Mouse (Mus musculus): Measurements from ENCODE around the gene Sucnr1. TPM values are rescaled to one million over a fixed set of nuclear protein-coding genes. Genes with fewer than 3 reads are reported as not detected.

The Sucnr1 gene
- polyA plus RNA-seq, 1 experiment: 0.08 TPM

DNA sequence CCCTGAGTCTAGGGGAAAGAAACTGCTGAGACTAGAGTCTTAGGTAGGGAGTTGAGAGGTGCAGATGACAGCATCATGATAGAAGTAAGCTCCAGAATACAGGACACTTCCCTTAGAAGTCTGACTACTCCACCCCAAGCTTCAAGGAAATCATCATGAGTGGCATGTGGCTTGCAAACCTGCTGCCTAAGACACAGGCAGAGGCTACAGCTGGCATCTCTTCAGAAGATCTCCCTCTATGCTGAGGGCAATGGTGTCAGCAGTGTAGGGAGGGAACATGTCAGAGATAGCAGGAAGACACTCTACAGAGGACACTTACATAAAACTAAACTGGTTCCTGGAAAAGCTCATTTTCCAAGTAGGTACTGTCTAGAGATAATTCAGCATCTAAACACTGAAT, 27.1 kb downstream of the Sucnr1 start:
- Histone ChIP-seq H3K4me3 (ENCODE audit: insufficient read depth, low read length) (no peak overlapping the region), H3K27ac (ENCODE audit: insufficient read depth, low read length) (no peak overlapping the region), H3K4me1 (ENCODE audit: control insufficient read depth, insufficient read depth, low read length) (no peaks in the 10 kb centered on the region)
- TF ChIP-seq CTCF (IDR thresholded peaks at IDR 0.05; ENCODE audit: extremely low read depth, insufficient read depth, low read length) (no peak), POLR2A (IDR thresholded peaks at IDR 0.05; ENCODE audit: extremely low read depth, insufficient read depth, low read length) (no peak)

DNA sequence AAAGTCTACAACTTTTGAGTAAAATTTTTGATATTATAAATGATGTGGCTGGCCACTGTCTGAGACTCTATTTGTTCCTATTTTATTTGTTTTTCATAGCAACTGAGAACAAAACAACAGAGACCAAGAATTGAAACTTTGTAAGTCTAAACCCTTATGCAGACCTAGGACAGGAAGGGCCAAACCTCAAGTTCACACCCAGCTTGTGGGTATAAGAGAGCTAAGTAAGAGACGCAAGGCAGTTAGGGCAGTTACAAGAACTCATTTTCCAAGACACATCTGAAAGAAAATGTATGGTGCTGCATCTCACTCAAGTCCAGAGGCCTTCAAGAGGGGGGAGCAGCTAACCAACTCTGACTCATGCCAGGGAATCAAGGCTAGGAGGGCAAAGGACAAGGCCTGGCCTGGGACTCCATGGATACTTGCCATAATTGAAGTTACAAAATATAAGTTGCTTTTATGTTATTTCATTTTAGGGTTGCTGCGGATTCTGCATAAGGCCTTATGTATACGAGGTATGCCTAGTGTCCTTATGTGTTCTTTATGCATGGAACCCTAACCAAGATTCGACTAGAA, 29.6 kb downstream of the Sucnr1 start:
- no peak for TF ChIP-seq POLR2A (IDR thresholded peaks at IDR 0.05; ENCODE audit: extremely low read depth, insufficient read depth, low read length)
- no peak for TF ChIP-seq CTCF (IDR thresholded peaks at IDR 0.05; ENCODE audit: extremely low read depth, insufficient read depth, low read length)
- H3K27ac ChIP-seq (ENCODE audit: insufficient read depth, low read length): no peak overlapping the region
- H3K4me3 ChIP-seq (ENCODE audit: insufficient read depth, low read length): no peak overlapping the region
- H3K4me1 ChIP-seq (ENCODE audit: control insufficient read depth, insufficient read depth, low read length): no peaks in the 10 kb centered on the region

DNA sequence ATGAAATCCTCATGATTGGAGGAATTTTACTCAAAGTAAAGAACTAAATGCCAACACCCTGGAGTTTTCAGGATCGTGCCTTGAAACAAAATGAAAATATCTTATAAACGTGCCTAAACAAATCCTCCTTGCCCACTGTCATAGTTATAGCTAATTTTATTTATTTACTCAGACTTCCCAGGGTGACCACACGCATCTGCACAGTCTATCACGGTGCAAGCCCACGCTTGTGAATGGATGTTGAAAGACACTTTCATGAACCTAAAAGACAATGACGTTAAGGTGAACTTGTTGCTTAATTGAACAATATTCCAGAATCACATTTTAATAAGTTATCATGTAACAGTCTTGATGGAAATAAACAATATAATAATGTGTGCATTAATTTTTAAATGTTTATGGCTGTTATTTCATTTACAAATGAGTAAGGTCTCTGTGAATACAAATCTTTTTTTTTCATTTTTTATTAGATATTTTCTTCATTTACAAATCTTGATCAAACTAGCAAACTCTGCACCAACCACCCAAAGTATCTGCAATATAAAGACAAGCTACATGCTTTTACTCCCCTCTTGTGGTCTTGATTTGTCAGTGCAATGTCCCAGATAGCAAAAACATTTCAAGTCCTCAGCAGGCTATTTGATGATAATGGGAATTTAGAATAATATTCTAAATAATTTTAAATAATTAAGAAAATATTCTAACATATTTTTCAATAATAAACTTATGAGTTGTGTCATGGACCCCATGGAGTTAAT, 30.4 kb downstream of the Sucnr1 start:
- no peak overlapping the region for H3K4me3 ChIP-seq (ENCODE audit: insufficient read depth, low read length)
- TF ChIP-seq POLR2A (IDR thresholded peaks at IDR 0.05; ENCODE audit: extremely low read depth, insufficient read depth, low read length) (no peak), CTCF (IDR thresholded peaks at IDR 0.05; ENCODE audit: extremely low read depth, insufficient read depth, low read length) (peak; percentile 31; the same call in 1 of the 2 replicates)
- H3K27ac ChIP-seq (ENCODE audit: insufficient read depth, low read length): no peak overlapping the region
- H3K4me1 ChIP-seq (ENCODE audit: control insufficient read depth, insufficient read depth, low read length): no peaks in the 10 kb centered on the region

DNA sequence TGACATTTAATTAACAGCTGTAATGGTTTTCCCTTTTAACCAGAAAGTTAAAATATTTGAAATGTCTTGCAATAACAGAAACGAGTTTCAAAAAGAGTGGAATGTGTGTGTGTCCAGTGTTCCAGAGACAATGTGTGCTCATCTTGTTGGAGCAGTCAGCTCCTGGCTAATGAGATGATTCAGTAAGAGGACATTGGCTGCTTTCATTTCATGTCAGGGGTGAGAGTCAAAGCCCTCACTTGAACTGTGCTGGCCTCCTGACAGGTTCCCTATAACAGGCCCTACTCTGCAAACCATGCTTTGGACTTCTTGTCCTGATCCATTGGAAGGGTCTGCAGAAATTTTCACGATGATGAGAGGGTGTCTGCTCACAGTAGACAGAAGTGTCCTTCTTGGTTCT, 32.9 kb downstream of the Sucnr1 start:
- Histone ChIP-seq H3K27ac (ENCODE audit: insufficient read depth, low read length) (no peak overlapping the region), H3K4me1 (ENCODE audit: control insufficient read depth, insufficient read depth, low read length) (no peaks in the 10 kb centered on the region), H3K4me3 (ENCODE audit: insufficient read depth, low read length) (no peak overlapping the region)
- TF ChIP-seq POLR2A (IDR thresholded peaks at IDR 0.05; ENCODE audit: extremely low read depth, insufficient read depth, low read length) (no peak), CTCF (IDR thresholded peaks at IDR 0.05; ENCODE audit: extremely low read depth, insufficient read depth, low read length) (no peak)

GRCm38 (mm10) chr3:60121449-60121848, 39.8 kb downstream of the Sucnr1 start:
- TF ChIP-seq POLR2A (IDR thresholded peaks at IDR 0.05; ENCODE audit: extremely low read depth, insufficient read depth, low read length) (no peak), CTCF (IDR thresholded peaks at IDR 0.05; ENCODE audit: extremely low read depth, insufficient read depth, low read length) (no peak)
- no peak overlapping the region for H3K4me3 ChIP-seq (ENCODE audit: insufficient read depth, low read length)
- H3K27ac ChIP-seq (ENCODE audit: insufficient read depth, low read length): no peak overlapping the region
- H3K4me1 ChIP-seq (ENCODE audit: control insufficient read depth, insufficient read depth, low read length): no peaks in the 10 kb centered on the region

GRCm38 (mm10) chr3:60123859-60124794, 42.5 kb downstream of the Sucnr1 start:
- no peak for TF ChIP-seq CTCF (IDR thresholded peaks at IDR 0.05; ENCODE audit: extremely low read depth, insufficient read depth, low read length)
- no peak for TF ChIP-seq POLR2A (IDR thresholded peaks at IDR 0.05; ENCODE audit: extremely low read depth, insufficient read depth, low read length)
- H3K27ac ChIP-seq (ENCODE audit: insufficient read depth, low read length): no peak overlapping the region
- no peak overlapping the region for H3K4me3 ChIP-seq (ENCODE audit: insufficient read depth, low read length)
- H3K4me1 ChIP-seq (ENCODE audit: control insufficient read depth, insufficient read depth, low read length): no peaks in the 10 kb centered on the region

DNA sequence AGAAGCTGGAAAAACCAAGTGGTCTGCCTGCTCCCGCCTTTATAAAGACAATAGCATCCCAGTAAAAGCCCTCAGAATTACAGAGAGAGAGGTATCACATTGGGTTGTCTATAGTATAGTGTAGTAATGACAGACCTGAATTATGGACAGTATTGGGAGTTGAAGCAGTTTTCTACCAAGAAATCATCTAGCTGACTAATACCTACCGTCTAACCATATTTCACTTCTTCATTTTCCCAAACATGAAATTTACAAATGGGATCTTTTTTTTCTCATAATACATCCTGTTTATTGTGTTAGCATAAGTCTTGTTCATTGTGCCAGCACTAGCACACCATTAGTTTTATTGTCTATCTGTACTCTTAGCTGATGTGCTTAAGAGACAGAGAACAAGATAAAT, 44.9 kb downstream of the Sucnr1 start:
- TF ChIP-seq POLR2A (IDR thresholded peaks at IDR 0.05; ENCODE audit: extremely low read depth, insufficient read depth, low read length) (no peak), CTCF (IDR thresholded peaks at IDR 0.05; ENCODE audit: extremely low read depth, insufficient read depth, low read length) (no peak)

GRCm38 (mm10) chr3:60128282-60128681, 46.6 kb downstream of the Sucnr1 start:
- H3K4me1 ChIP-seq (ENCODE audit: control insufficient read depth, insufficient read depth, low read length): no peaks in the 10 kb centered on the region
- TF ChIP-seq CTCF (IDR thresholded peaks at IDR 0.05; ENCODE audit: extremely low read depth, insufficient read depth, low read length) (no peak), POLR2A (IDR thresholded peaks at IDR 0.05; ENCODE audit: extremely low read depth, insufficient read depth, low read length) (no peak)

More for the DNA sequence above, 44.9 kb downstream of the Sucnr1 start:
- H3K4me3 ChIP-seq (ENCODE audit: insufficient read depth, low read length): no peak overlapping the region
- no peak overlapping the region for H3K27ac ChIP-seq (ENCODE audit: insufficient read depth, low read length)
- no peaks in the 10 kb centered on the region for H3K4me1 ChIP-seq (ENCODE audit: control insufficient read depth, insufficient read depth, low read length)

GRCm38 (mm10) chr3:60135801-60136200, 54.1 kb downstream of the Sucnr1 start:
- H3K27ac ChIP-seq (ENCODE audit: insufficient read depth, low read length): no peak overlapping the region
- H3K4me1 ChIP-seq (ENCODE audit: control insufficient read depth, insufficient read depth, low read length): no peaks in the 10 kb centered on the region
- H3K4me3 ChIP-seq (ENCODE audit: insufficient read depth, low read length): no peak overlapping the region
- TF ChIP-seq POLR2A (IDR thresholded peaks at IDR 0.05; ENCODE audit: extremely low read depth, insufficient read depth, low read length) (no peak), CTCF (IDR thresholded peaks at IDR 0.05; ENCODE audit: extremely low read depth, insufficient read depth, low read length) (no peak)

More at GRCm38 (mm10) chr3:60128282-60128681, 46.6 kb downstream of the Sucnr1 start:
- Histone ChIP-seq H3K27ac (ENCODE audit: insufficient read depth, low read length) (no peak overlapping the region), H3K4me3 (ENCODE audit: insufficient read depth, low read length) (no peak overlapping the region)

Other genes starting within 250 kb of the Sucnr1 start
- gene Gm8298, start 220.8 kb upstream of the Sucnr1 start, polyA plus RNA-seq (2012; rRNA removed): not detected in 2 replicates
- not detected in 2 replicates for gene C130079G13Rik, start 156.7 kb upstream of the Sucnr1 start, polyA plus RNA-seq (2012; rRNA removed)
- gene Aadacl2, start 75.1 kb upstream of the Sucnr1 start, polyA plus RNA-seq (2012; rRNA removed): not detected in 2 replicates
- gene Aadac, start 56.2 kb upstream of the Sucnr1 start, polyA plus RNA-seq (2012; rRNA removed): not detected in 2 replicates

Data from cortical plate, adult 2 months (tissue).